Comparison of ENCODE assay signal across 28 mouse cellular contexts in the genomic region with DNA sequence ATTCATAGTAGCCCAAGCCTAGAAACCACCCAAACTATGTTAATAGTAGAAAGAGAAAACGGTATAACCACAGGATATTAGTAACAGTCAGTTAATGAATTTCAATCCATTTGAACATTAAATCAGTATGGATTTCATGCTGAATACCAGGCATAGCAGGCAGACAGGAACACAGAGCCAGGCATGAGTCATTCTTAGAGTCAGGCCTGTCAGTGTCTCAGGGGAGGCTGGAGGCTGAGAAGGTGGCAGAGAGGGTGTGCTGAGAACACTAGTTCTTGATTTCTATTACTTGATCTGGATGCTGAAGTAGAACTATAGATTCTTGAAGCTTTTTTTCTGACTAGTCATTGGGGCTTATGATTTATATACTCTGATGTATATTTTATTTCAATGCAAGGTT. TPM values are rescaled to one million over a fixed set of nuclear protein-coding genes. Genes with fewer than 3 reads are reported as not detected.
DNase-seq lines count a peak whose midpoint lies in the region; ATAC-seq and TF ChIP-seq lines count a peak whose summit lies in the region.
"Had no signal": no experiment of that assay in that cellular context is flagged by ENCODE, and none has a peak within 500 bp of the region (broad histone marks: within the 10 kb centered on the region; RNA-seq: fewer than 3 reads in every experiment).

No protein-coding gene starts in this region.

- peaks cover 67% of the 10 kb centered on the region for H3K36me3 ChIP-seq in embryonic facial prominence, embryonic 14.5 days (ENCODE audit: control insufficient read depth, insufficient read depth, low read length)
- H3K36me3 ChIP-seq in embryonic facial prominence, embryonic 10.5 days (replicated peaks), result peaks cover 81% of the 10 kb centered on the region
- H3K36me3 ChIP-seq in stomach, postnatal 0 days (ENCODE audit: control insufficient read depth, insufficient read depth, low read length), result peaks cover 3% of the 10 kb centered on the region; the same call in 1 of the 2 replicates

- no peak overlapping the region for H3K9ac ChIP-seq in embryonic facial prominence, embryonic 14.5 days (ENCODE audit: low read depth, low read length)
- no peak overlapping the region for H3K9ac ChIP-seq in stomach, postnatal 0 days (ENCODE audit: low read length)
- H3K9ac ChIP-seq: embryonic facial prominence, embryonic 12.5 days; forebrain, embryonic 12.5 days; forebrain, embryonic 15.5 days; hindbrain, embryonic 12.5 days; hindbrain, embryonic 15.5 days had no signal

- H3K4me3 ChIP-seq in embryonic facial prominence, embryonic 14.5 days (ENCODE audit: low read depth, low read length), result no peak overlapping the region
- H3K4me3 ChIP-seq in embryonic facial prominence, embryonic 10.5 days, result no peak overlapping the region
- H3K4me3 ChIP-seq in stomach, postnatal 0 days (ENCODE audit: low read depth, low read length), result no peak overlapping the region
- H3K4me3 ChIP-seq: embryonic facial prominence, embryonic 12.5 days; erythroblast, embryonic 14.5 days; forebrain, embryonic 12.5 days; forebrain, embryonic 15.5 days; heart, adult 2 months; heart, embryonic 10.5 days; hindbrain, embryonic 12.5 days; hindbrain, embryonic 15.5 days had no signal

- no peak for ATAC-seq in embryonic facial prominence, embryonic 14.5 days (ENCODE audit: low read depth)
- no peak for ATAC-seq in stomach, postnatal 0 days (ENCODE audit: low FRiP score, low TSS enrichment)
- ATAC-seq: activated CD4-positive, CD25-positive, alpha-beta regulatory T cell, adult 4 months; CD4-positive, CD25-positive, alpha-beta regulatory T cell, adult 4 months; forebrain, embryonic 15.5 days had no signal

- no peak for TF ChIP-seq CTCF in stomach, postnatal 0 days (IDR thresholded peaks at IDR 0.05; ENCODE audit: low read depth)

- H3K4me2 ChIP-seq in embryonic facial prominence, embryonic 14.5 days (ENCODE audit: low read depth, low read length), result no peak overlapping the region
- H3K4me2 ChIP-seq in stomach, postnatal 0 days (replicated peaks; ENCODE audit: low read depth), result no peak overlapping the region
- H3K4me2 ChIP-seq: embryonic facial prominence, embryonic 12.5 days; forebrain, embryonic 12.5 days; forebrain, embryonic 15.5 days; hindbrain, embryonic 12.5 days; hindbrain, embryonic 15.5 days had no signal

- DNase-seq in embryonic facial prominence, embryonic 14.5 days (ENCODE audit: low spot score), result peak; percentile 22
- no peak for DNase-seq in embryonic facial prominence, embryonic 10.5 days (ENCODE audit: low spot score)
- peak; percentile 81 for DNase-seq in 3T3-L1 (ENCODE audit: low read depth, low spot score)
- DNase-seq in Muller cell, postnatal 12 days (ENCODE audit: inconsistent ontology term), result peak; percentile 75
- peak; percentile 53 for DNase-seq in brain, adult 2 months (ENCODE audit: low read depth, low spot score)
- no peak for DNase-seq in right cerebral cortex, postnatal 36 days (ENCODE audit: low spot score in 2 of 2)
- no peak for DNase-seq in stomach, postnatal 0 days (ENCODE audit: low spot score)
- no peak for DNase-seq in thymus, postnatal 4 days
- DNase-seq: adrenal gland, adult 8-10 months; adrenal gland, postnatal 25 days; B cell, adult 2 months; cerebellum, adult 18-20 months; cerebellum, adult 9-10 months; cerebellum, postnatal 14 days; gastrocnemius, postnatal 25 days; heart, adult 2 months had no signal

- H3K9me3 ChIP-seq in embryonic facial prominence, embryonic 14.5 days (ENCODE audit: control insufficient read depth, low read length), result no peaks in the 10 kb centered on the region
- no peaks in the 10 kb centered on the region for H3K9me3 ChIP-seq in embryonic facial prominence, embryonic 10.5 days
- H3K9me3 ChIP-seq in stomach, postnatal 0 days (ENCODE audit: control insufficient read depth, low read length), result no peaks in the 10 kb centered on the region
- H3K9me3 ChIP-seq: embryonic facial prominence, embryonic 12.5 days; forebrain, embryonic 12.5 days; forebrain, embryonic 15.5 days; heart, embryonic 10.5 days; hindbrain, embryonic 12.5 days; hindbrain, embryonic 15.5 days had no signal

- 52% methylated on average over 1 of the region's 1 CpGs for WGBS in embryonic facial prominence, embryonic 14.5 days
- WGBS in embryonic facial prominence, embryonic 10.5 days, result 82% methylated on average over 1 of the region's 1 CpGs
- 72% methylated on average over 1 of the region's 1 CpGs for WGBS in stomach, postnatal 0 days

- no peak overlapping the region for H3K27ac ChIP-seq in embryonic facial prominence, embryonic 14.5 days (replicated peaks; ENCODE audit: low read depth, low read length)
- no peak overlapping the region for H3K27ac ChIP-seq in embryonic facial prominence, embryonic 10.5 days (replicated peaks)
- H3K27ac ChIP-seq in stomach, postnatal 0 days (replicated peaks), result no peak overlapping the region
- H3K27ac ChIP-seq: embryonic facial prominence, embryonic 12.5 days; forebrain, embryonic 12.5 days; forebrain, embryonic 15.5 days; heart, adult 2 months; heart, embryonic 10.5 days; hindbrain, embryonic 12.5 days; hindbrain, embryonic 15.5 days had no signal

- no peak for TF ChIP-seq EP300 in stomach, postnatal 0 days (optimal IDR thresholded peaks at IDR 0.05)

- peaks cover 6% of the 10 kb centered on the region; the same call in 1 of the 2 replicates for H3K4me1 ChIP-seq in embryonic facial prominence, embryonic 14.5 days (ENCODE audit: control insufficient read depth, insufficient read depth, low read length)
- no peaks in the 10 kb centered on the region for H3K4me1 ChIP-seq in embryonic facial prominence, embryonic 10.5 days
- H3K4me1 ChIP-seq in stomach, postnatal 0 days (replicated peaks; ENCODE audit: control insufficient read depth, insufficient read depth), result no peaks in the 10 kb centered on the region
- H3K4me1 ChIP-seq: embryonic facial prominence, embryonic 12.5 days; forebrain, embryonic 12.5 days; heart, embryonic 10.5 days had no signal

- no peaks in the 10 kb centered on the region for H3K27me3 ChIP-seq in embryonic facial prominence, embryonic 14.5 days (replicated peaks; ENCODE audit: control insufficient read depth, insufficient read depth, low read length)
- no peaks in the 10 kb centered on the region for H3K27me3 ChIP-seq in embryonic facial prominence, embryonic 10.5 days (replicated peaks; ENCODE audit: low read depth, poor library complexity, severe bottlenecking)
- no peaks in the 10 kb centered on the region for H3K27me3 ChIP-seq in stomach, postnatal 0 days (ENCODE audit: control insufficient read depth, insufficient read depth, low read length)
- H3K27me3 ChIP-seq: embryonic facial prominence, embryonic 12.5 days; forebrain, embryonic 12.5 days; forebrain, embryonic 15.5 days; hindbrain, embryonic 12.5 days; hindbrain, embryonic 15.5 days had no signal

RNA-seq across cellular contexts. Expression of a gene that starts 10.8 kb away (rescaled TPM):
- polyA plus RNA-seq in embryonic facial prominence, embryonic 14.5 days (2014; fragmentation: Nextera tagmentation; extraction: Ambion mirVana), result 13.4 and 16.1 TPM in 2 replicates
- polyA plus RNA-seq in embryonic facial prominence, embryonic 10.5 days (2016; fragmentation: Nextera tagmentation; extraction: Ambion mirVana), result 28.9 and 29.6 TPM in 2 replicates
- 8.4 and 9.0 TPM in 2 replicates for polyA plus RNA-seq in stomach, postnatal 0 days (2015; fragmentation: Nextera tagmentation; extraction: Ambion mirVana)

RNA-seq across cellular contexts. Expression of a gene that starts 58.3 kb away (rescaled TPM):
- not detected in 2 replicates for polyA plus RNA-seq in embryonic facial prominence, embryonic 14.5 days (2014; fragmentation: Nextera tagmentation; extraction: Ambion mirVana)
- polyA plus RNA-seq in embryonic facial prominence, embryonic 10.5 days (2016; fragmentation: Nextera tagmentation; extraction: Ambion mirVana), result 0.36 and 0.39 TPM in 2 replicates
- 0.17 and 0.30 TPM in 2 replicates for polyA plus RNA-seq in stomach, postnatal 0 days (2015; fragmentation: Nextera tagmentation; extraction: Ambion mirVana)
- polyA plus RNA-seq: activated CD4-positive, CD25-positive, alpha-beta regulatory T cell, adult 4 months; CD4-positive, CD25-positive, alpha-beta regulatory T cell, adult 4 months; embryonic facial prominence, embryonic 12.5 days; erythroblast, embryonic 14.5 days; gonadal fat pad, adult 2 months; heart, embryonic 14.5 days; heart, postnatal 0 days had no signal

RNA-seq across cellular contexts. Expression of a gene that starts 59.4 kb away (rescaled TPM):
- polyA plus RNA-seq in embryonic facial prominence, embryonic 14.5 days (2014; fragmentation: Nextera tagmentation; extraction: Ambion mirVana), result 0.67 and 0.84 TPM in 2 replicates
- 0.45 and 2.2 TPM in 2 replicates for polyA plus RNA-seq in embryonic facial prominence, embryonic 10.5 days (2016; fragmentation: Nextera tagmentation; extraction: Ambion mirVana)
- polyA plus RNA-seq in stomach, postnatal 0 days (2015; fragmentation: Nextera tagmentation; extraction: Ambion mirVana), result 3.8 and 3.9 TPM in 2 replicates
- polyA plus RNA-seq: activated CD4-positive, CD25-positive, alpha-beta regulatory T cell, adult 4 months; CD4-positive, CD25-positive, alpha-beta regulatory T cell, adult 4 months; erythroblast, embryonic 14.5 days; gonadal fat pad, adult 2 months; heart, postnatal 0 days had no signal

Comparison
In these comparisons a context has a peak if more than half of its experiments do, and no peak if none do; other contexts are left out.
1. DNase-seq: peak in embryonic facial prominence, embryonic 14.5 days (single experiment), 3T3-L1 (single experiment), Muller cell, postnatal 12 days (single experiment) and brain, adult 2 months (single experiment); none in embryonic facial prominence, embryonic 10.5 days (single experiment), right cerebral cortex, postnatal 36 days (0 of 2), stomach, postnatal 0 days (single experiment) and thymus, postnatal 4 days (single experiment).